Mouse (Mus musculus) right cerebral cortex, adult 18-20 months (tissue): ENCODE data around the gene Vmn1r230.

ENCODE experiments used
- DNase-seq: peaks from one replicate; pipeline ENCODE4 v3.0.0; 2022; ENCODE audit warnings: mixed read lengths

The Vmn1r230 gene

DNA sequence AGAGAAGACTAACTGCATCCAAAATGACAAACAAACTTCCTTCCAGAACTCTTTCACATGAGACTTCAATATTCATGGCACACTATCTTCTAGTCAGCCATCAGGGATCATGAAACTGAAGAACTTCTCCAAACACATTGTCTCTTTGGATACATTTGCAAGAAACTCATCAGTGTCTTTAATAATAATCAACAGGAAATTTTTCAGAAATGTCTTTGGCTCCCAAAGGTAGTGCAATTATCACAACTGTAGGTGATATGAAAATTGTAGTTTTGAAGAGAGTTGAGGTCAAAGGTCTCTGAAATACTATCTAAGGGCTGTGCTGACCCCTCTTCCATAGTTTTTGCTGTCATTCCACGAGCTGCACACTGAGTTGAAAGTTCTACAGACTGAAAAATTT, at the start of gene Vmn1r230:
Gene Vmn1r230 (plus strand): TSS at position 301 of the 400 bp plus-strand sequence.
- no peak for DNase-seq

DNA sequence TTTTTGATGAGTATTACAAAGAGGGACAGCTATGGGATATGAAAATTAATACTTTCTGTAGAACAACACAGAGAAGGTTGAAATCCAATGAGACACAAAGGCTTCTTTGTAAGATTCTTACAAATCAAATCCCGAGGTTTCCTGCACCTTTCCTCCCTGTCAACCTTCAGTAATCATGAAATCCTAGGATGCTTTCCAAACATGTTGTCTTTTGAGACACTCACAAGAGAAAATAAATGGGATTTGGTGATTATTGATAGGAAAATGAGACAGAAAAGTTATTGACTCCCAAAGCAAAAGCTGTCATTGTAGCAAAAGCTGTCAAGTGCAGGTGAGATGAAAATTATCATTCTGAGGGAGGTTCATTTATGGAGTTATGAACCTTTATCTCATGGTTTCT, 29.0 kb upstream of the Vmn1r230 start, which contains the start of gene Vmn1r229:
Gene Vmn1r229 (plus strand): TSS at position 301 of the 400 bp plus-strand sequence.
- no peak for DNase-seq
